Mouse (Mus musculus) natural killer cell, adult 2 months (primary cell): ENCODE data around the gene Defa36.
"Not testable (repeated sequence)": the region's sequence is repeated elsewhere in the genome, so short reads cannot be mapped to it uniquely, and the experiment has no call there.

Experiments
- DNase-seq, 2 experiments: peaks; one replicate each; pipeline ENCODE4 v3.0.0; 2022; ENCODE audit warnings: low spot score in 2 of 2

Gene Defa36

DNA sequence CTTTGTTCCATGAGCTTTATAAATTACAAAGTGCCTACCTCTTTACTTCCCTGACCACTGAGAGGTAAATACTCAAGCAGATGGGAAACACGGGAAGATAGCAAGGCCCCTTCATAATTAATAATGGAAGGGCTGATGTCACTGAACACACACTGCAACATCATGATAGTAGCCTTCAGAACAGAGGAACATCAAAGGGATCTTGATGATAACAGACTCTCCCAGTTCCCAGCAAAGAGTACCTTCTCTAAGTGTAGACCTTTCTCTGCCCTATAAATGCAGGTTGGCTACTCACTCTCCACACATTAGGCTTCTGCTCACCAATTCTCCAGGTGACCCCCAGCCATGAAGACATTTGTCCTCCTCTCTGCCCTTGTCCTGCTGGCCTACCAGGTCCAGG, at the start of gene Defa36:
Defa36 (plus strand) TSS at position 301 of the 400 bp plus-strand sequence.
- not testable (repeated sequence) for DNase-seq

DNA sequence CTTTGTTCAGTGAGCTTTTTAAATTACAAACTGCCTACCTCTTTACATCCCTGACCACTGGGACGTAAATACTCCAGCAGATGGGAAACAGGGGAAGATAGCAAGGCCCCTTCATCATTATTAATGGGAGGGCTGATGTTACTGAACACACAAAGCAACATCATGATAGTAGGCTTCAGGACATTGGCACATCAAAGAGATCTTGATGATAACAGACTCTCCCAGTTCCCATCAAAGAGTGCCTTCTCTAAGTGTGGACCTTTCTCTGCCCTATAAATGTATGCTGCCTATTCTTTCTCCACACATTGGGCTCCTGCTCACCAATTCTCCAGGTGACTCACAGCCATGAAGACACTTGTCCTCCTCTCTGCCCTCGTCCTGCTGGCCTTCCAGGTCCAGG, 49.0 kb upstream of the Defa36 start, which contains the start of gene Defa2:
Defa2 (plus strand) TSS at position 301 of the 400 bp plus-strand sequence.
- not testable (repeated sequence) for DNase-seq

DNA sequence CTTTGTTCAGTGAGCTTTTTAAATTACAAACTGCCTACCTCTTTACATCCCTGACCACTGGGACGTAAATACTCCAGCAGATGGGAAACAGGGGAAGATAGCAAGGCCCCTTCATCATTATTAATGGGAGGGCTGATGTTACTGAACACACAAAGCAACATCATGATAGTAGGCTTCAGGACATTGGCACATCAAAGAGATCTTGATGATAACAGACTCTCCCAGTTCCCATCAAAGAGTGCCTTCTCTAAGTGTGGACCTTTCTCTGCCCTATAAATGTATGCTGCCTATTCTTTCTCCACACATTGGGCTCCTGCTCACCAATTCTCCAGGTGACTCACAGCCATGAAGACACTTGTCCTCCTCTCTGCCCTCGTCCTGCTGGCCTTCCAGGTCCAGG, 35.7 kb upstream of the Defa36 start, which contains the start of gene Defa33:
Defa33 (plus strand) TSS at position 301 of the 400 bp plus-strand sequence.
- DNase-seq: not testable (repeated sequence)

DNA sequence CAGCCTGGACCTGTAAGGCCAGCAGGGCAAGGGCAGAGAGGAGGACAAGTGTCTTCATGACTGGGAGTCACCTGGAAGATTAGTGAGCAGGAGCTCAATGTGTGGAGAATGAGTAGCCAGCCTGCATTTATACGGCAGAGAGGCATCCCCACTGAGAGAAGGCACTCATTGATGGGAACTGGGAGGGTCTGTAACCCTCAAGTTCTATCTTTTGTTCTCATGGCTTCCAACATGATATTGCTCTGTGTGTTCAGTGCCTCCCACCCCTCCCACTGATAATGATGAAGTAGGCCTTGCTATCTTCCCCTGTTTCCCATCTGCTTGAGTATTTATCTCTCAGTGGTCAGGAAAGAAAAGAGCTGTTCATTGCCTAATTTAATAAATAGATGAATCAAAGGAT, 29.2 kb downstream of the Defa36 start, which contains the start of gene Gm7849:
Gm7849 (minus strand) TSS at position 101 of the 400 bp plus-strand sequence.
- DNase-seq: not testable (repeated sequence)
